Mouse (Mus musculus) left cerebral cortex, adult 11 months (tissue): ENCODE measurements around the gene Plxnc1.

Experiments
- DNase-seq: peaks from one replicate; pipeline ENCODE4 v3.0.0; 2022; ENCODE audit warnings: low spot score

The Plxnc1 gene

GRCm38 (mm10) chr10:94944691-94945205 lies at the start of gene Plxnc1:
Plxnc1 (minus strand) TSS chr10:94944835.
- DNase-seq: no peak

GRCm38 (mm10) chr10:94992127-94992526 lies 47.5 kb upstream of the Plxnc1 start:
- DNase-seq: no peak

- DNase-seq: peak; percentile 71
Measured at GRCm38 (mm10) chr10:94991564-94992097, 47.0 kb upstream of the Plxnc1 start.

- peak; percentile 35 for DNase-seq
Measured at GRCm38 (mm10) chr10:94990768-94991563, 46.3 kb upstream of the Plxnc1 start.

- DNase-seq: no peak
Measured at GRCm38 (mm10) chr10:94989321-94989720, 44.7 kb upstream of the Plxnc1 start.

- DNase-seq: no peak
Measured at GRCm38 (mm10) chr10:94985103-94985502, 40.5 kb upstream of the Plxnc1 start.

- no peak for DNase-seq
Measured at GRCm38 (mm10) chr10:94982528-94982927, 37.9 kb upstream of the Plxnc1 start.

- DNase-seq: no peak
Measured at GRCm38 (mm10) chr10:94981466-94982138, 37.0 kb upstream of the Plxnc1 start.

GRCm38 (mm10) chr10:94978265-94978822 lies 33.7 kb upstream of the Plxnc1 start:
- DNase-seq: no peak

- DNase-seq: no peak
Measured at GRCm38 (mm10) chr10:94976329-94976728, 31.7 kb upstream of the Plxnc1 start.

GRCm38 (mm10) chr10:94975099-94975496 lies 30.5 kb upstream of the Plxnc1 start:
- no peak for DNase-seq

GRCm38 (mm10) chr10:94974345-94975098 lies 29.9 kb upstream of the Plxnc1 start:
- DNase-seq: no peak

- no peak for DNase-seq
Measured at GRCm38 (mm10) chr10:94971625-94972161, 27.1 kb upstream of the Plxnc1 start.

GRCm38 (mm10) chr10:94970221-94970620 lies 25.6 kb upstream of the Plxnc1 start:
- peak; percentile 39 for DNase-seq

GRCm38 (mm10) chr10:94967468-94967867 lies 22.8 kb upstream of the Plxnc1 start:
- DNase-seq: no peak

- no peak for DNase-seq
Measured at GRCm38 (mm10) chr10:94966789-94967188, 22.2 kb upstream of the Plxnc1 start.

GRCm38 (mm10) chr10:94965093-94965492 lies 20.5 kb upstream of the Plxnc1 start:
- no peak for DNase-seq

- DNase-seq: no peak
Measured at GRCm38 (mm10) chr10:94962005-94962404, 17.4 kb upstream of the Plxnc1 start.

- no peak for DNase-seq
Measured at GRCm38 (mm10) chr10:94961283-94961682, 16.6 kb upstream of the Plxnc1 start.

- DNase-seq: no peak
Measured at GRCm38 (mm10) chr10:94958311-94958710, 13.7 kb upstream of the Plxnc1 start.

GRCm38 (mm10) chr10:94957705-94958104 lies 13.1 kb upstream of the Plxnc1 start:
- no peak for DNase-seq
